Mouse (Mus musculus): ENCODE results near the gene Ypel2. TPM values are rescaled to one million over a fixed set of nuclear protein-coding genes. Genes with fewer than 3 reads are reported as not detected.
A peak's percentile ranks its signal among the peaks of the same experiment; 100 is the strongest.
"Not testable (repeated sequence)": the region's sequence is repeated elsewhere in the genome, so short reads cannot be mapped to it uniquely, and the experiment has no call there.

The Ypel2 gene
- polyA plus RNA-seq (2015; fragmentation: Nextera tagmentation; extraction: Ambion mirVana), result 20.8 and 23.1 TPM in 2 replicates

- H3K4me2 ChIP-seq, result peak within 1 kb of the TSS; percentile 77
- no peaks in the 10 kb centered on the region for H3K36me3 ChIP-seq
- H3K27me3 ChIP-seq, result no peaks in the 10 kb centered on the region
- peaks cover 50% of the 10 kb centered on the region for H3K4me1 ChIP-seq (replicated peaks)
- H3K27ac ChIP-seq, result peak within 1 kb of the TSS; percentile 98
- H3K9ac ChIP-seq, result peak within 1 kb of the TSS; percentile 95
- peak; percentile 99 for ATAC-seq (replicated peaks; ENCODE audit: insufficient number of reproducible peaks, insufficient read depth, low FRiP score, low read depth)
- no peaks in the 10 kb centered on the region for H3K9me3 ChIP-seq (replicated peaks)
- under 1% methylated on average over 95 of the region's 96 CpGs for WGBS
- H3K4me3 ChIP-seq, result peak within 1 kb of the TSS; percentile 96
Observed at GRCm38 (mm10) chr11:86993041-86994037, at the start of gene Ypel2. Gene Ypel2, minus strand, starts transcription at chr11:86993707.

DNA sequence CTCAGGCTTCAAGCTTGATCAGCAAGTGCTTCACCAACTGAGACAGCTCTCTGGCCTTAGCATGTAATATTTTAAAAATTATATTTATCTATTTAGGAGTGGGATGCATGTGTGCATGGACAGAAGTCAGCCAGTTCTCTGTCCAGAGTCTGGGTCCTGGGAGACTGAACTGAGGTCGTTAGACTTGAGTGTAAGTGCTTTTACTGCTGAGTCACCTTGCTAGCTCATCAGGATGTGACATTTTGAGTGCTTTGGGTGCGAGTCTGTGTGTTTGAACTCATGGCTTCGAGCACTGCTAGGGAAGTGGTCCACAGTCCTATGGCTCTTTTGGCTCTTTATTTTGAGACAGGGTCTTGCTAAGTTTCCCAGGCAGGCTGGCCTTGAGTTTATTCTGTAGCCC is 49.5 kb upstream of the Ypel2 start:
- H3K9ac ChIP-seq, result no peak overlapping the region
- H3K4me3 ChIP-seq, result no peak overlapping the region
- no peaks in the 10 kb centered on the region for H3K4me1 ChIP-seq (replicated peaks)
- H3K27ac ChIP-seq, result no peak overlapping the region
- no peaks in the 10 kb centered on the region for H3K9me3 ChIP-seq (replicated peaks)
- H3K36me3 ChIP-seq, result peaks cover 26% of the 10 kb centered on the region
- 72% methylated on average over 3 of the region's 3 CpGs for WGBS
- H3K4me2 ChIP-seq, result no peak overlapping the region
- ATAC-seq (replicated peaks; ENCODE audit: insufficient number of reproducible peaks, insufficient read depth, low FRiP score, low read depth), result no peak
- no peaks in the 10 kb centered on the region for H3K27me3 ChIP-seq

GRCm38 (mm10) chr11:87039307-87039963 is 45.9 kb upstream of the Ypel2 start:
- peaks cover 20% of the 10 kb centered on the region for H3K36me3 ChIP-seq
- no peak overlapping the region for H3K9ac ChIP-seq
- H3K9me3 ChIP-seq (replicated peaks), result no peaks in the 10 kb centered on the region
- no peak overlapping the region for H3K4me3 ChIP-seq
- no peaks in the 10 kb centered on the region for H3K4me1 ChIP-seq (replicated peaks)
- H3K27me3 ChIP-seq, result no peaks in the 10 kb centered on the region
- peak; percentile 35; the same call in 1 of the 2 replicates for ATAC-seq (replicated peaks; ENCODE audit: insufficient number of reproducible peaks, insufficient read depth, low FRiP score, low read depth)
- H3K27ac ChIP-seq, result no peak overlapping the region
- no peak overlapping the region for H3K4me2 ChIP-seq
- WGBS, result 74% methylated on average over 9 of the region's 9 CpGs

DNA sequence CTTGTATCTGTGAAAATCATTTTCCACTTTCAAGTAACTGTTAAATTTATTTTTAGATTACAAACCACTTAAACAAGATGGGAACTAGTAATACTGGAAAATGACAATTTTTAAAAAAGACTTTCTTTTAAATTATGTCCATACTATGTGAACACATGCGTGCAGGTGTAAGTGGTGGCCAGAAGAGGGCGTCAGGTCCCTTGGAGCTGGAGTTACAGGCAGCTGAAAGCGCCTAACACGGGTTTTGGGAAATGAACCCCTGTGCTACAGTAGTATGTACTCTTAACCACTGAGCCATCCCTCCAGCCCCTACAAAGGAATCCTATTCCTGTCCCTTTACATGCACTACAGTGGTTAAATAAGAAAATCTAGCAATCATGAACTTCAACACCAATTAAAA is 42.7 kb upstream of the Ypel2 start:
- Histone ChIP-seq H3K4me3 (no peak overlapping the region), H3K4me1 (replicated peaks) (0 out of 2 replicates have a peak, but pooled peaks cover 2% of the 10 kb centered on the region), H3K9ac (no peak overlapping the region), H3K36me3 (peaks cover 8% of the 10 kb centered on the region; the same call in 1 of the 2 replicates), H3K27me3 (no peaks in the 10 kb centered on the region), H3K9me3 (replicated peaks) (no peaks in the 10 kb centered on the region), H3K4me2 (no peak overlapping the region), H3K27ac (no peak overlapping the region)
- WGBS, result 71% methylated on average over 4 of the region's 4 CpGs
- ATAC-seq (replicated peaks; ENCODE audit: insufficient number of reproducible peaks, insufficient read depth, low FRiP score, low read depth), result no peak

GRCm38 (mm10) chr11:87028212-87028611 is 34.7 kb upstream of the Ypel2 start:
- WGBS, result 71% methylated on average over 3 of the region's 3 CpGs

GRCm38 (mm10) chr11:87026096-87026875 is 32.8 kb upstream of the Ypel2 start:
- H3K9ac ChIP-seq, result no peak overlapping the region
- no peak overlapping the region for H3K4me3 ChIP-seq
- peaks cover 9% of the 10 kb centered on the region; the same call in 1 of the 2 replicates for H3K4me1 ChIP-seq (replicated peaks)
- peak overlapping the region; percentile 58 for H3K27ac ChIP-seq
- no peak for ATAC-seq (replicated peaks; ENCODE audit: insufficient number of reproducible peaks, insufficient read depth, low FRiP score, low read depth)
- no peaks in the 10 kb centered on the region for H3K9me3 ChIP-seq (replicated peaks)
- H3K4me2 ChIP-seq, result no peak overlapping the region
- H3K36me3 ChIP-seq, result no peaks in the 10 kb centered on the region
- WGBS, result 68% methylated on average over 9 of the region's 9 CpGs
- no peaks in the 10 kb centered on the region for H3K27me3 ChIP-seq

More at GRCm38 (mm10) chr11:87028212-87028611, 34.7 kb upstream of the Ypel2 start:
- Histone ChIP-seq H3K9ac (no peak overlapping the region), H3K4me3 (no peak overlapping the region), H3K4me2 (no peak overlapping the region), H3K27ac (no peak overlapping the region), H3K9me3 (replicated peaks) (no peaks in the 10 kb centered on the region), H3K27me3 (no peaks in the 10 kb centered on the region), H3K4me1 (replicated peaks) (peaks cover 11% of the 10 kb centered on the region; the same call in 1 of the 2 replicates), H3K36me3 (no peaks in the 10 kb centered on the region)
- no peak for ATAC-seq (replicated peaks; ENCODE audit: insufficient number of reproducible peaks, insufficient read depth, low FRiP score, low read depth)

GRCm38 (mm10) chr11:87025351-87025750 is 31.8 kb upstream of the Ypel2 start:
- H3K9ac ChIP-seq, result no peak overlapping the region
- H3K4me1 ChIP-seq (replicated peaks), result peaks cover 9% of the 10 kb centered on the region; the same call in 1 of the 2 replicates
- ATAC-seq (replicated peaks; ENCODE audit: insufficient number of reproducible peaks, insufficient read depth, low FRiP score, low read depth), result no peak
- no peak overlapping the region for H3K4me2 ChIP-seq
- no peak overlapping the region for H3K4me3 ChIP-seq
- no peaks in the 10 kb centered on the region for H3K27me3 ChIP-seq
- no peaks in the 10 kb centered on the region for H3K36me3 ChIP-seq
- 75% methylated on average over 3 of the region's 3 CpGs for WGBS
- H3K27ac ChIP-seq, result no peak overlapping the region
- no peaks in the 10 kb centered on the region for H3K9me3 ChIP-seq (replicated peaks)

DNA sequence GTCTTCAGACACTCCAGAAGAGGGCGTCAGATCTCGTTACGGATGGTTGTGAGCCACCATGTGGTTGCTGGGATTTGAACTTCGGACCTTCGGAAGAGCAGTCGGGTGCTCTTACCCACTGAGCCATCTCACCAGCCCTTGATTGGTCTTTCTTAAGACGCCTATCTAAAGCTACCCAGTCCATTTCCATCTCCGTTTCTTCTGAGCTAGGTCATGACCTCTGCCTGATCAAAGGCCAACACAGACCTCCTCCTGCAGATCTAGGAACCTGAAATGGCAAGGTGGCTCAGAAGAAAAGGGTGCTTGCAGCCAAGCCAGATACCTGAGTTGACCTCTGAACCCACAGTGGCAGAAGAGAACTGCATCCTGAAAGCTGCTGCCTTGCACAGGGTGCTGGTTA is 29.7 kb upstream of the Ypel2 start:
- not testable (repeated sequence) for H3K36me3 ChIP-seq; ATAC-seq (replicated peaks; ENCODE audit: insufficient number of reproducible peaks, insufficient read depth, low FRiP score, low read depth)
- 72% methylated on average over 8 of the region's 8 CpGs for WGBS

DNA sequence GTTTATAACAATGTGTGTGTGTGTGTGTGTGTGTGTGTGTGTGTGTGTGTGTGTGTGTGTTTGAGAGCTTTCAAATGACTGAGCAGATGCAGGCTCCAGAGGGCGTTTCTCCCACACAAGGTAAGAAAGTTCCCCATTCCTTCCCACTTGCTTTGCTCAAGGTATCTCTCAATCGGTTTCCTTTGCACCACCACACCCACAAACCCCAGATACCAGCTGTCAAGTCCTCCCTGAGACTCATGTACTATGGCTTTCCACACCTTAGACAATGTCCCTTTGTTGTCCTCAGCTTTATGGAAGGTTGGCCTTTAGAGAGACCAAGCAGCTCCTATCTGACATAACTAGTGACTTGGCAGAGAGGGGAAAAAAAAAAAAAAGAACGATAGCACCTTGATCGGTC is 29.3 kb upstream of the Ypel2 start:
- no peak overlapping the region for H3K9ac ChIP-seq
- peaks cover 9% of the 10 kb centered on the region; the same call in 1 of the 2 replicates for H3K4me1 ChIP-seq (replicated peaks)
- H3K4me3 ChIP-seq, result no peak overlapping the region
- no peaks in the 10 kb centered on the region for H3K36me3 ChIP-seq
- no peaks in the 10 kb centered on the region for H3K27me3 ChIP-seq
- no peak for ATAC-seq (replicated peaks; ENCODE audit: insufficient number of reproducible peaks, insufficient read depth, low FRiP score, low read depth)
- no peak overlapping the region for H3K27ac ChIP-seq
- H3K4me2 ChIP-seq, result no peak overlapping the region
- H3K9me3 ChIP-seq (replicated peaks), result no peaks in the 10 kb centered on the region
- 52% methylated on average over 4 of the region's 4 CpGs for WGBS

More for the DNA sequence above, 29.7 kb upstream of the Ypel2 start:
- not testable (repeated sequence) for H3K4me3 ChIP-seq; H3K27ac ChIP-seq; H3K27me3 ChIP-seq; H3K4me2 ChIP-seq; H3K4me1 ChIP-seq (replicated peaks); H3K9me3 ChIP-seq (replicated peaks); H3K9ac ChIP-seq

GRCm38 (mm10) chr11:87021551-87021950 is 28.0 kb upstream of the Ypel2 start:
- Histone ChIP-seq H3K4me2 (no peak overlapping the region), H3K9ac (no peak overlapping the region), H3K27me3 (no peaks in the 10 kb centered on the region), H3K9me3 (replicated peaks) (no peaks in the 10 kb centered on the region), H3K27ac (no peak overlapping the region), H3K36me3 (no peaks in the 10 kb centered on the region), H3K4me1 (replicated peaks) (peaks cover 5% of the 10 kb centered on the region; the same call in 1 of the 2 replicates), H3K4me3 (no peak overlapping the region)
- ATAC-seq (replicated peaks; ENCODE audit: insufficient number of reproducible peaks, insufficient read depth, low FRiP score, low read depth), result no peak

DNA sequence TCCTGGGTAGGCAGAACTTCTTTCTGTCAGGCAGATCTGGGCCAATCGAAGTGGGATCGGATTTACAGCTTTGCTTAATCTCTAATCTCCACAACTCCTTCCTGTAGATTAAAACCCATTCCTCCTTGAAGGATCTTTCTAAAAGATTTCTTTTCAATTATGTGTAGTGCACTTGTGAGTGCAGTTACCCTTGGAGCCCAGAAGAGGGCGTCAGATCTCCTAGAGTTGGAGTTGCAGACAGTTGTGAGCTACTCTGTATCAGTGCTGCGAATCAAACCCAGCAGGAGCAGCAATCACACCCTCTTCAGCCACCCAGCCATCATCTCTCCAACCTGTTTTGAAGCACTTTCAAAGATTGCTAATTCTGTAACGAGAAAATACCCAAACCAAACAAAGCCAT is 26.9 kb upstream of the Ypel2 start:
- no peak overlapping the region for H3K4me2 ChIP-seq
- WGBS, result 75% methylated on average over 5 of the region's 5 CpGs
- no peaks in the 10 kb centered on the region for H3K9me3 ChIP-seq (replicated peaks)
- H3K27ac ChIP-seq, result no peak overlapping the region
- H3K36me3 ChIP-seq, result no peaks in the 10 kb centered on the region
- no peak overlapping the region for H3K9ac ChIP-seq
- ATAC-seq (replicated peaks; ENCODE audit: insufficient number of reproducible peaks, insufficient read depth, low FRiP score, low read depth), result no peak
- H3K4me1 ChIP-seq (replicated peaks), result no peaks in the 10 kb centered on the region
- no peaks in the 10 kb centered on the region for H3K27me3 ChIP-seq
- H3K4me3 ChIP-seq, result no peak overlapping the region

Data from heart, embryonic 15.5 days (tissue).